Mouse (Mus musculus) fat pad, adult 2 months (tissue): ENCODE results near the gene Pdpk1.
"Not testable (repeated sequence)": the region's sequence is repeated elsewhere in the genome, so short reads cannot be mapped to it uniquely, and the experiment has no call there.

ENCODE experiments used
- DNase-seq: peaks from one replicate; pipeline ENCODE4 v3.0.0-alpha.2; 2011; ENCODE audit warnings: low read depth, low spot score; ENCODE audit errors: extremely low read depth

The Pdpk1 gene

GRCm38 (mm10) chr17:24127592-24127991 is 23.1 kb downstream of the Pdpk1 start:
- DNase-seq, result no peak

DNA sequence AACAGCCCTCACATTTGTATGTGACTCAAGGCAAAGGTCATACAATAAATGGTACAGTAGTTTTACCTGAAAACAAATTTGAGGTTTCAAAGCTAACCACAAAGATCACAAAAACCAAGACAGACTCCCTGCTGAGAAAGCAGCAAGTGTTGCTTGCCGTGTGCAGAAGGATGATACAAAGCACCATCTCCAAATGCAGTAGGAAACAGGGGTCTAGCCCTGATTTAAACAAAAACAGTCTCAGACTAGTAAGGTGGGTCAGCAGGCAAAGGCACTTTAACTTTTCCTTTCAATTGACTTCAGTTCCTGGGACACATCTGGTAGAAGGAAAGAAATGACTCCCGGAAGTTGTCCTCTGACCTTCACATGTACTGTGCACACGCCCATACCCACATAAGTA is 23.9 kb downstream of the Pdpk1 start:
- no peak for DNase-seq

DNA sequence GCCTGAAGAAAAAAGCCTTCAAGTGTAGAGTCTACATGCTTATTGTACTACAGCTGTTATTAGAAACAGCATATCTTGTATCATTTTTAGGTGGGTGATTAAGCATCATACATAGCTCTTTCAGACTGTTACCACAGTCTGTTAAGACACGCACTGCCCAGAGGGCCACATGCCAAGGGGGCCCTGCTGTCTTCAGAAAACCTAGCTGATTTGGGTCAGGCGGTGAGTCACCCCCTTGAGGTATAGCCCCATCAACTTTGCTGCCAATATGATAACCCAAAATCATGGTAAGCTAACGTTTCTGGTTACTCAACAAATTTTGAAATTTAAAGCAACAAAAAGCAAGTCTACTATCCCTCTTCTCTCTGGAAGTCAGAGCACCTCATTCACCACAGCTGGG is 31.3 kb downstream of the Pdpk1 start:
- no peak for DNase-seq

DNA sequence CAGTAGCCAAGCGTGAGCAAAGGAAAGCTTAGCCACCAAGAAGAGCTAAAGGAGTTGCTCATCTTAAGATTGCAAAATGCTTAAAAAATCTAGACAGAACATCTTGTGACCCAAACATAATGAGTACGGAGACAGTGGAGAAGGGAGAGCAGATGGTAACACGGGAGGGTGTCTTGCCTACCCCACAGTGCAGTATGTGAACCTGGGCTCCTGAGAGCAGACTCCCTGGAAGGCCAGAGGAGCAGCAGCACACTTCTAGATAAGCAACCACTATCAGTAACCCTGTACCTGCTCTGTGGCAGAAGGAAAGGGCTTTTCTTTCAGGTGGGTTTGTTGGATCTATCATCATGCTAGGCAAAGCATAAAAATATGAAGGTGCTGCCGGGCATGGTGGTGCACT is 37.7 kb downstream of the Pdpk1 start:
- no peak for DNase-seq

DNA sequence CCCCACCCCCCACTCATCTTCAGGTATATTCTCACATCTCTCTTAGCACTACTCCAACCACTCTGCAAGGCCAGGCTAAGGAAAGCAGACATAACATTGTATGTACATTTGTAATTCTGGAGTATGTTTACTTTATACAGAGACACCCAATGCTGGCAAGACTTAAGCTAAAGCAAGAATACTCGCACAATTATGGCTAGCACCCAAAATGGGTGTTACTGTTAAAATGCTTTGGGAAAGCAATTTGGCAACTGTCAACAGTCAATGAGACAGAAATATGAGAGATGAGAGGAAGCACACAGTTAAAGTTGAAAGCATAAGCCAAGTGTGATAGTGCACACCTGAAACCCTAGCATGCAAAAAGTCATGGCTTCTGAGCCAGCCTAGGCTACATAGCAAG is 39.5 kb downstream of the Pdpk1 start:
- no peak for DNase-seq

- peak; percentile 57 for DNase-seq
Observed at GRCm38 (mm10) chr17:24108896-24109295, 41.8 kb downstream of the Pdpk1 start.

GRCm38 (mm10) chr17:24105111-24105510 is 45.6 kb downstream of the Pdpk1 start:
- no peak for DNase-seq

- DNase-seq, result no peak
Observed at GRCm38 (mm10) chr17:24098354-24098753, 52.4 kb downstream of the Pdpk1 start.

DNA sequence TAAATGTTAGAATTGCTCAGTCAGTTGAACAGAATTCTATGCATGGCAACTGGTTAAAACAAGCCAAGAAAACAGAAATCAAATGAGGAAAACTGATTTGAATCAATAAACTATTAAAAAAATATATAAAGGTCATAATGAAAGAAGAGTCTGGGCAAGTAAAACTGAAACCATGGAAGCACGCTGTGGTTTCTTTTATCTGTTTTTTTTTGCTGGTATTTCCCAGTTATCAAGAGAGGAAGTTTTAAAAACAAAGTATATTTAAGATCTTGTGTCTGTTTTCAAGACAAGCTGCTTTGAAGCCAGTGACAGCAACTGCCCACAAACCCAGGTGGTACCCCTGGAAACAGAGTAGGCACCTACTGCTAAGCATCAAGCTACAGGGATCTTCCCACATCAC is 60.1 kb downstream of the Pdpk1 start:
- DNase-seq, result no peak

GRCm38 (mm10) chr17:24086399-24086798 is 64.3 kb downstream of the Pdpk1 start:
- DNase-seq, result not testable (repeated sequence)

GRCm38 (mm10) chr17:24084593-24084992 is 66.1 kb downstream of the Pdpk1 start:
- no peak for DNase-seq

- no peak for DNase-seq
Observed at GRCm38 (mm10) chr17:24077101-24077500, 73.6 kb downstream of the Pdpk1 start.

GRCm38 (mm10) chr17:24072919-24073696 is 77.6 kb downstream of the Pdpk1 start, which contains the start of gene Kctd5:
TSS of gene Kctd5 (minus strand) at chr17:24073485.
- DNase-seq, result peak; percentile 51

- DNase-seq, result no peak
Observed at GRCm38 (mm10) chr17:24069531-24069930, 81.2 kb downstream of the Pdpk1 start.

- DNase-seq, result no peak
Observed at GRCm38 (mm10) chr17:24068271-24068670, 82.5 kb downstream of the Pdpk1 start.

GRCm38 (mm10) chr17:24062459-24063155 is 88.1 kb downstream of the Pdpk1 start:
- DNase-seq, result no peak

DNA sequence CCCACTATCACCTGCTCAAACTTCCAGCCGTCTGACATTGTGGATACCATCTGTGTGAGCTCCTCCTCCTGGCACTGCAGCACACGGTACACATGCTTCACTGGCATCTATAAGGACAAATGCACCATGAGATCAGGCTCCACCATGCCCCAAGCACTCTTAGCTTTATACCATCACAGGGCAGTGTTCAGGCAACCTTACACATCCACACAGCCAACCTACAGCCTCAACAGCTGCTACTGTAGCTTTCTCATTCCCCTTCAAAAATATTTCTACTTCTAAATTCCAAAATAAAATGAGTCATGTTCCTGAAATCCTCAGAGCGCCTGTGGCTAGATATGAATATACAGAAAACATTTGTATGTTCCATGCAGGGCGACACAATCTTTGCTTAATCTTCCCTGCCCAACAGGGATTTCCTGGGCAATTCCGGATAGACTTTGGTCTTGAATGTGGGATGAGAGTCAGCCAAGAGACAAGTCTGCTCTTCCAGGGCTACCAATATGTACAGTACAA is 92.9 kb downstream of the Pdpk1 start:
- DNase-seq, result no peak

DNA sequence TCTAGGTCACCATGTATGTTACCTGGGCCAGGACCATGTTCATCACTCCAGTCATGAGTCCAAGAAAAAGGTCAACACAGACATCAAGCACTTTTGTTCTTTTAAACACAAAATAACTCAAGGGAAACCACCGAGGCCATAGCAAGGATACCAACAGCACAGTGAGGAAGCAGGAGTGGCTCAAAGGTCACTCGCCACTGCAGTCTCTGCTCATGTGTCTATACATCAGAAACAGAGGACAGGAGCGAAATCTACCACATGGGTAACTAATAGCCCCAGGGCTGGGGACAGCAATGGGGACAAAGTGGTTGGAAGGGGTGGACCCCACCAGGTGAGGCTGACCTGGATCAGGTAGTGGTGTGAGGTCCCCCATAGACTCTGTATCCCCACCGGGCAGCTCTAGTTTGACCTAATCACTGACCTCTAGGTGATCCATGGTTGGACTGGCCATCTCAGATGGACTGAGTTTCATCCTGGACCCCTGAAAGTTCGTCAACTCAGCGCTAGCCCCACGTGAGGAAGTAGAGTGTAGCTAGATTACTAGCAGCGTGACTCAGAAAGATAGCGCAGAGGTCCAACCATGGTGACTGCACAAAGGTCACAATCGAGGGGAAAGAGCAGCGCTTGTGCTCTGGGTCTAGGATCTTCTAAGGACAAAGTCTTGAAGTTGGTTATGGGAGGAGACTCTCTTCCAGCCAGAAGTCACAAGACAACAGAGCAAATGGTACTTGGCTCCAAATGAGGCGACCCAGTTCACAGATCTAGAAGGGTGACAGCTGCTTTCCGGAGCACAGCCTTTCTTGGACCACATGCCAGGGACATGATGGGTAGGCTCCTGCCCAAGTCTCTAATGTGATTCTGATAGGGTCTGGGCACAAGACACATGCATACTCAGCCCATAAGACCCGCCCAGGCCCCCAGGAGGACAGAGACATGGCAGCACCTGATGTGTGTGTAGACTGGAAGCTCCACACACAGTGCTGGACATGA is 93.8 kb downstream of the Pdpk1 start:
- no peak for DNase-seq

DNA sequence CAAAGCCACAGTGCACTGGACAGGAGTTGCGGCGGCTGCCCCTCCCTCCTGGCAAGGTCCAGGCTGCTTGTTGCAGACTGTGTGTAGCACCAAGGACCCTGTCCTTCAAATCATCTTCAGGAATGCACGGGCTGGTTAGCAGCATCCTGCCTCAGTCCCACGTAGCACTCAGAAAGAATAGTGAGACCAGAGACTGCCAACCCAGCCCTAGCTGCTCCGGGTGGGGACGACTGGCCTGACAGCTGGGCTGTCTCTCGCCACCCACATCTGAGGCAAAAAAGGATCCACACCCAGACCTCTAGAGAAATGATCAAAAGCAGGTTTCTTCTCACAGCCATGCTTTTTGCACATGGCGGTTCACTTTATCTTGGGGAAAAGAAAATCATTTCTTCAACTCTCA is 101.7 kb downstream of the Pdpk1 start:
- DNase-seq, result no peak

DNA sequence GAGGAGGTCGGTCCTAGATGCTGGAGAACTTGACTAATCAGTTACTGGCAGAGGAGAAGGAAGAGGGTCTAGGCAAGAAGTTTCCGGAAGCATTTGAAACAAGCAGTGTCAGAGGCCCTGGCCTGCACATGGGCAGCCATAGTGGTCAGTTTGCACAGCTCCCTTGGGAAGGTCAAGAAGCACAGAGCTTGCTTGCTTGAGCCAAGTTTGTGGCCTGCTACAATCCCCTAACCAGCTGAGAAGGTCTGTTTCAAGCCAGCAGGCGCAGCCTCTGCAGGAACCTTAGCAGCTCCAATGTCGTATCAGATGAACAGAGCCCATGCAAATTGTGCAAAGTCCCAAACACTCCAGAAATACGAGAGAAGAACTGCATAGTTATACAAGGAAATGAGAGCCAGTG is 102.7 kb downstream of the Pdpk1 start:
- no peak for DNase-seq

DNA sequence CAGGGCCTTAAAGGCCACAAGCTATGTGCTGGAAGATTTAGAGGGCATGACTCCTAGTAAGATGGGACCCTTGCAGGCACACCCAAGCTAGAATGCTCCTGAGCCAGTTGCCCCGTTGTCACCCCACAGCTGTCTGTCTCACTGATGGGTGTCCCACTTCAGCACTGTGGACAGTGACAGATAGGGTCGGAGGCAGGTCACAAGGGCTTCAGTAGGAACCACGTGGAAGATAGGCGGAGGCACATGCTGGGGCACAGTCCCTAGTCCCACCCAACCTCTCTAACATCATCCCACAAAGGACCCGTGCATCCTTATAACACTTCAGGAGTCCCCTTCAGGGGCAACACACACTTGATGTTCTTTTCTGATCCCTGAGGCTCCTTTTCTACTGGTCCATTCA is 104.7 kb downstream of the Pdpk1 start:
- no peak for DNase-seq
